Mouse (Mus musculus): Measurements from ENCODE around the gene Dnajb6.

- no peak for TF ChIP-seq POLR2A (IDR thresholded peaks at IDR 0.05; ENCODE audit: borderline replicate concordance, insufficient read depth, low read length)
- TF ChIP-seq CTCF (IDR thresholded peaks at IDR 0.05; ENCODE audit: borderline replicate concordance, insufficient read depth, low read depth, low read length) = no peak
These were observed 42.5 kb downstream of the Dnajb6 start for GRCm38 (mm10) chr5:29778029-29778428.

All from cerebellum, adult 2 months (tissue).